Mouse (Mus musculus) stomach, embryonic 14.5 days (tissue): Measurements from ENCODE around the gene Dhfr. TPM values are rescaled to one million over a fixed set of nuclear protein-coding genes. Genes with fewer than 3 reads are reported as not detected.
A peak's percentile ranks its signal among the peaks of the same experiment; 100 is the strongest.

Experiments used
- ATAC-seq: fragments of 200-750 bp; cut with Nextera tagmentation; 2 replicates; pipeline ENCODE4 v1.8.0; 2017; ENCODE audit warnings: low read depth, moderate TSS enrichment; ENCODE audit not compliant: insufficient number of reproducible peaks, insufficient read depth, low FRiP score
- H3K27ac ChIP-seq: fragments of 300-500 bp; sonication (generic); 2 replicates; pipeline ENCODE4 v1.5.1; 2014; ENCODE audit warnings: mild to moderate bottlenecking, low read length, moderate library complexity, mixed read lengths
- H3K27me3 ChIP-seq: fragments of 300-500 bp; sonication (generic); 2 replicates; pipeline ENCODE4 v1.6.1; 2014; ENCODE audit warnings: low read length, control low read depth, mixed read lengths; ENCODE audit not compliant: control insufficient read depth, insufficient read depth
- H3K36me3 ChIP-seq: fragments of 300-500 bp; sonication (generic); 2 replicates; pipeline ENCODE4 v1.6.1; 2014; ENCODE audit warnings: mild to moderate bottlenecking, control low read depth, low read length, moderate library complexity, mixed read lengths; ENCODE audit not compliant: control insufficient read depth, insufficient read depth
- H3K4me1 ChIP-seq: fragments of 300-500 bp; sonication (generic); 2 replicates; pipeline ENCODE4 v1.6.1; 2014; ENCODE audit warnings: low read length, control low read depth, mixed read lengths; ENCODE audit not compliant: control insufficient read depth, insufficient read depth
- H3K4me2 ChIP-seq: fragments of 300-500 bp; sonication (generic); replicated peaks from 2 replicates; pipeline ENCODE4 v1.6.1; 2014; ENCODE audit warnings: low read depth, low read length, control low read depth
- H3K4me3 ChIP-seq: fragments of 300-500 bp; sonication (generic); 2 replicates; pipeline ENCODE4 v1.5.1; 2014; ENCODE audit warnings: low read depth, low read length, control low read depth
- H3K9ac ChIP-seq: fragments of 300-500 bp; sonication (generic); replicated peaks from 2 replicates; pipeline ENCODE4 v1.6.1; 2014; ENCODE audit warnings: low read depth, mild to moderate bottlenecking, control low read depth, low read length, moderate library complexity, mixed read lengths
- H3K9me3 ChIP-seq: fragments of 300-500 bp; sonication (generic); 2 replicates; pipeline ENCODE4 v1.6.1; 2016; ENCODE audit warnings: low read depth, low read length, control low read depth; ENCODE audit not compliant: control insufficient read depth
- WGBS: fragments of 180-500 bp; shearing (Covaris S2); extraction: QIAGEN DNeasy Blood & Tissue Kit; methylation state at CpG from one replicate; pipeline ENCODE4 v1.1.7; 2014; 5-methylcytosine and 5-hydroxymethylcytosine counted together
- polyA plus RNA-seq: library from polyadenylated mRNA; unstranded; fragments of >200 nt; fragmentation: Nextera tagmentation; extraction: Ambion mirVana; gene quantifications from 2 replicates; pipeline ENCODE4 v1.2.1, GENCODE M21; 2014

The Dhfr gene
- polyA plus RNA-seq, 1 experiment from 2014 or later = 15.3 TPM

- no peak overlapping the region for H3K9ac ChIP-seq
- no peaks in the 10 kb centered on the region for H3K9me3 ChIP-seq
- no peak for ATAC-seq
- 86% methylated on average over 1 of the region's 1 CpGs for WGBS
- no peaks in the 10 kb centered on the region for H3K4me1 ChIP-seq
- H3K4me3 ChIP-seq = no peak overlapping the region
- H3K36me3 ChIP-seq = no peaks in the 10 kb centered on the region; the same call in 1 of the 2 replicates
- H3K27ac ChIP-seq = no peak overlapping the region
- no peaks in the 10 kb centered on the region for H3K27me3 ChIP-seq
- no peak overlapping the region for H3K4me2 ChIP-seq
Observed at GRCm38 (mm10) chr13:92336857-92337256, 17.7 kb upstream of the Dhfr start.

DNA sequence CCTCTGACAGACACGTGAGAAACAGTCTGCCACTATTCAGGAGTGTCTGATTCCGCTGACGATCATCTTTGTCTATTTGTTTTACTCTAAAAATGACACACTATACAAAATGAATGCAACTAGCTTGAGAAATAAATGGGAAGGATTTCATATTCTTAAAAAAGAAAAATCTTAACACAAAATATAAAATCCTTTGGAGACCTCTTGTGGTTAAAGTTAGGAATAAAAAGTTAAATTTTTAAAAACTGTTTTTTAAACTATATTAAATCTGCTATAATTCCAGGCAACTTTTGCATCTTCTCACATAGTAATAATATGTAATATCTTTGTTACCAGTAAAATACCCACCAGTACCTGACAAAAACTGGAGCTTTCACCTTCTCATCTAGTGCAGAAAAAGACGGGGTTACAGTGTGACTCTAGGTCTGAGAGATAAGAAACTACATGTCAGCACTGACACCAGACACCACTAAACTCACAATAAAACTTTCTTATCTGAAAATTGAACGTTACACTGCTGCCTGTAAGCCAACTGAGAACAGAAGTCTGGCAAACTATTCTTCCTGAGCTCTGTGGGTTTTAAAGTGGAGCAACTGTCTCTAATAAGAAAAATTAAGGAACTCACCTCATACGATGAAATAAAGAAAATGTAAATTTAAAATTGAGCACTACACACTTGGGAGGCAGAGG is 16.6 kb upstream of the Dhfr start:
- Histone ChIP-seq H3K4me1 (no peaks in the 10 kb centered on the region), H3K27me3 (no peaks in the 10 kb centered on the region), H3K4me3 (no peak overlapping the region), H3K4me2 (no peak overlapping the region), H3K9ac (no peak overlapping the region), H3K27ac (no peak overlapping the region), H3K9me3 (no peaks in the 10 kb centered on the region), H3K36me3 (peaks cover under 1% of the 10 kb centered on the region; the same call in 1 of the 2 replicates)
- 76% methylated on average over 6 of the region's 6 CpGs for WGBS
- no peak for ATAC-seq

DNA sequence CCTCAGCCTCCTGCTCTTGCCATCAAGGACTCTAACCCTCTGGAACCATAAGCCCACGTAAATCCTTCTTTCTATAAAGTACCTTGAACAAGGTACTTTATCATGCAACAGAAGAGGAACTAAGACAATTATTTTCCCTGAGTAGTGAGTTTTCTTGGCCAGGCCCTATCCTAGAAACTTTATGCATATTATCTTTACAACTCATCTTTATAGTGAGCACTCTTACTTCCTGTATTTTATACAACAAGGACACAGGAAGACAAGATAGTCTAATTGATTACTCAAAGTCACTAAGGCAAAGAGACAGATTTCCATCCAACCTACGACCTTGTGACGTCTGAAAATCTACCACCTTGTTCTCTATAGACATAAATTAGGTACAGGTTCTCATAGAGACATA is 14.7 kb upstream of the Dhfr start:
- H3K27ac ChIP-seq = no peak overlapping the region
- H3K27me3 ChIP-seq = no peaks in the 10 kb centered on the region
- no peak overlapping the region for H3K4me3 ChIP-seq
- no peaks in the 10 kb centered on the region for H3K9me3 ChIP-seq
- no peak overlapping the region for H3K9ac ChIP-seq
- no peak for ATAC-seq
- peaks cover 7% of the 10 kb centered on the region; the same call in 1 of the 2 replicates for H3K36me3 ChIP-seq
- WGBS = 88% methylated on average over 3 of the region's 3 CpGs
- H3K4me1 ChIP-seq = no peaks in the 10 kb centered on the region
- no peak overlapping the region for H3K4me2 ChIP-seq

- peaks cover 11% of the 10 kb centered on the region; the same call in 1 of the 2 replicates for H3K36me3 ChIP-seq
- no peak overlapping the region for H3K4me2 ChIP-seq
- H3K27ac ChIP-seq = no peak overlapping the region
- no peaks in the 10 kb centered on the region for H3K9me3 ChIP-seq
- no peak for ATAC-seq
- H3K4me1 ChIP-seq = no peaks in the 10 kb centered on the region
- H3K27me3 ChIP-seq = no peaks in the 10 kb centered on the region
- no peak overlapping the region for H3K9ac ChIP-seq
- no peak overlapping the region for H3K4me3 ChIP-seq
- 89% methylated on average over 8 of the region's 8 CpGs for WGBS
Observed at GRCm38 (mm10) chr13:92344033-92344432, 10.5 kb upstream of the Dhfr start.

- Histone ChIP-seq H3K4me3 (no peak overlapping the region), H3K27ac (no peak overlapping the region), H3K4me2 (no peak overlapping the region), H3K4me1 (no peaks in the 10 kb centered on the region), H3K9me3 (no peaks in the 10 kb centered on the region), H3K36me3 (peaks cover 11% of the 10 kb centered on the region; the same call in 1 of the 2 replicates), H3K9ac (no peak overlapping the region), H3K27me3 (no peaks in the 10 kb centered on the region)
- ATAC-seq = no peak
- WGBS = 93% methylated on average over 5 of the region's 5 CpGs
Observed at GRCm38 (mm10) chr13:92346338-92346737, 8.2 kb upstream of the Dhfr start.

GRCm38 (mm10) chr13:92351100-92351499 is 3.4 kb upstream of the Dhfr start:
- H3K36me3 ChIP-seq = peaks cover 4% of the 10 kb centered on the region; the same call in 1 of the 2 replicates
- no peak overlapping the region for H3K4me2 ChIP-seq
- no peaks in the 10 kb centered on the region for H3K9me3 ChIP-seq
- 0 out of 2 replicates have a peak, but pooled peaks cover under 1% of the 10 kb centered on the region for H3K4me1 ChIP-seq
- no peaks in the 10 kb centered on the region for H3K27me3 ChIP-seq
- H3K27ac ChIP-seq = no peak overlapping the region
- ATAC-seq = no peak
- no peak overlapping the region for H3K9ac ChIP-seq
- 85% methylated on average over 6 of the region's 6 CpGs for WGBS
- no peak overlapping the region for H3K4me3 ChIP-seq

GRCm38 (mm10) chr13:92353956-92354355 is 570 bp upstream of the Dhfr start:
- 0 out of 2 replicates have a peak, but pooled peaks cover 4% of the 10 kb centered on the region for H3K4me1 ChIP-seq
- no peak for ATAC-seq
- WGBS = 13% methylated on average over 4 of the region's 4 CpGs
- H3K27me3 ChIP-seq = no peaks in the 10 kb centered on the region
- peaks cover 4% of the 10 kb centered on the region; the same call in 1 of the 2 replicates for H3K36me3 ChIP-seq
- H3K4me2 ChIP-seq = peak overlapping the region; percentile 93
- no peaks in the 10 kb centered on the region for H3K9me3 ChIP-seq
- no peak overlapping the region for H3K9ac ChIP-seq
- peak overlapping the region; percentile 70 for H3K4me3 ChIP-seq
- no peak overlapping the region for H3K27ac ChIP-seq

DNA sequence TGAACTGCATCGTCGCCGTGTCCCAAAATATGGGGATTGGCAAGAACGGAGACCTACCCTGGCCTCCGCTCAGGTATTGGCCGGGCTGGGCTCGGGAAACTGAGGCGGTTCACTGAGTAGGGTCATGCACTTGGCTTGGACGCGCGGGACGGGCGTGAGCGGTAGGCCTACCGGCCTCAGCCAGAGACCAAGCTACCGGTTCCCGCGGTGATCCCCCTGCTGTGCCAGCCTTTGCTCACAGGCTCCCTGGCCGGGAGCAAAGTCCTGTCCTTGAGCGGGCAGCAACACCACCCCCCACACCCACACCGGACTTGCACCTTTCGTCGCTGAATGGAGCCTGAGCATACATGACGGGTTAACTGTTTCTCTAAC is 732 bp downstream of the Dhfr start:
- Histone ChIP-seq H3K27me3 (no peaks in the 10 kb centered on the region), H3K9ac (peak overlapping the region; percentile 42), H3K4me2 (peak overlapping the region; percentile 93), H3K27ac (0 out of 2 replicates have a peak overlapping the region, but pooled peaks have one; percentile 44), H3K9me3 (no peaks in the 10 kb centered on the region), H3K36me3 (peaks cover 4% of the 10 kb centered on the region; the same call in 1 of the 2 replicates), H3K4me3 (peak overlapping the region; percentile 70), H3K4me1 (0 out of 2 replicates have a peak, but pooled peaks cover 4% of the 10 kb centered on the region)
- peak; percentile 37 for ATAC-seq
- under 1% methylated on average over 24 of the region's 24 CpGs for WGBS
